Mouse (Mus musculus) cerebellum, postnatal 25 days (tissue): ENCODE measurements at regions not wholly inside any gene's neighbourhood (a gene's known extent, or its start where the extent isn't known, plus 50 kb on each side); places are given as distances from the start of the nearest gene placed in this dataset.
A peak's percentile ranks its signal among the peaks of the same experiment; 100 is the strongest.
"Not testable (repeated sequence)": the region's sequence is repeated elsewhere in the genome, so short reads cannot be mapped to it uniquely, and the experiment has no call there.

Source experiments
- DNase-seq, 2 experiments: peaks; one replicate each; pipeline ENCODE4 v3.0.0; 2021; ENCODE audit warnings: mixed read lengths in 2 of 2

GRCm38 (mm10) chr7:138008601-138009000, 388.9 kb downstream of the Tcerg1l start:
- no peak for DNase-seq

- DNase-seq: not testable (repeated sequence)
Measured at GRCm38 (mm10) chr7:138024021-138024420, 373.5 kb downstream of the Tcerg1l start.

- DNase-seq: no peak
Measured at GRCm38 (mm10) chr7:138051696-138052095, 345.8 kb downstream of the Tcerg1l start.

- DNase-seq: no peak
Measured at GRCm38 (mm10) chr7:138054756-138055155, 342.8 kb downstream of the Tcerg1l start.

- DNase-seq: no peak
Measured at GRCm38 (mm10) chr7:138061116-138061515, 336.4 kb downstream of the Tcerg1l start.

GRCm38 (mm10) chr7:138066921-138067320, 330.6 kb downstream of the Tcerg1l start:
- DNase-seq: no peak

- DNase-seq: no peak
Measured at GRCm38 (mm10) chr7:138075231-138075630, 322.3 kb downstream of the Tcerg1l start.

GRCm38 (mm10) chr7:138083980-138084379, 313.6 kb downstream of the Tcerg1l start:
- DNase-seq: peak; percentile 46 to 68

- DNase-seq: peak; percentile 64 to 78
Measured at GRCm38 (mm10) chr7:138107471-138108210, 289.9 kb downstream of the Tcerg1l start.

- peak in 1 of 2 experiments; percentile 17 for DNase-seq
Measured at GRCm38 (mm10) chr7:138121497-138121896, 276.0 kb downstream of the Tcerg1l start.

- no peak for DNase-seq
Measured at GRCm38 (mm10) chr7:138129701-138130100, 267.8 kb downstream of the Tcerg1l start.

- DNase-seq: no peak
Measured at GRCm38 (mm10) chr7:138133427-138133826, 264.1 kb downstream of the Tcerg1l start.

- DNase-seq: no peak
Measured at GRCm38 (mm10) chr7:138137934-138138333, 259.6 kb downstream of the Tcerg1l start.

GRCm38 (mm10) chr7:138139766-138140165, 257.8 kb downstream of the Tcerg1l start:
- no peak for DNase-seq

- no peak for DNase-seq
Measured at GRCm38 (mm10) chr7:138149496-138149895, 248.0 kb downstream of the Tcerg1l start.

GRCm38 (mm10) chr7:138153455-138154167, 243.9 kb downstream of the Tcerg1l start:
- peak in 1 of 2 experiments; percentile 35 for DNase-seq
